Mouse (Mus musculus) left cerebral cortex, adult 18-20 months (tissue): ENCODE measurements around the gene Myrf. TPM values are rescaled to one million over a fixed set of nuclear protein-coding genes. Genes with fewer than 3 reads are reported as not detected.

Source experiments
- microRNA-seq, 2 experiments: library from miRNA; unstranded; fragments of <30 nt; microRNA quantifications; one replicate each; pipeline ENCODE4 v1.2.0; 2021
- total RNA-seq, 2 experiments: library from RNA; stranded (reverse); gene quantifications; 2 replicates each; pipeline ENCODE4 v1.2.3; 2021

The Myrf gene
- total RNA-seq, 2 experiments from 2014 or later: 14.1 to 17.2 TPM

Small RNA genes within 50 kb of the gene (microRNA-seq; reads per million reads assigned to microRNA genes)
- 0 to 0.42 reads per million in 2 experiments for gene Mir6993

Other genes starting within 250 kb of the Myrf start
- 1 to 10 TPM; 1.0 to 1.1 TPM for gene Best1, start 239.1 kb downstream of the Myrf start, total RNA-seq
- 10 to 100 TPM in 1 of 2 experiments, 1 to 10 TPM in 1; 9.6 to 10.2 TPM for gene Rab3il1, start 239.1 kb downstream of the Myrf start, total RNA-seq
- gene Fads3, start 199.2 kb downstream of the Myrf start, total RNA-seq: 10 to 100 TPM; 32.2 to 32.6 TPM
- gene Fads2, start 139.0 kb downstream of the Myrf start, total RNA-seq: 100 to 1,000 TPM; 112 to 119 TPM
- 100 to 1,000 TPM; 171 to 184 TPM for gene Fads1, start 57.9 kb downstream of the Myrf start, total RNA-seq
- gene Tmem258, start 36.7 kb downstream of the Myrf start, total RNA-seq: 10 to 100 TPM; 68.6 to 71.2 TPM
- gene Fen1, start 36.6 kb downstream of the Myrf start, total RNA-seq: 10 to 100 TPM; 12.1 to 14.1 TPM
- gene Dagla, start 64.1 kb upstream of the Myrf start, total RNA-seq: 10 to 100 TPM; 82.5 to 83.4 TPM
- 100 to 1,000 TPM; 267 to 301 TPM for gene Syt7, start 148.3 kb upstream of the Myrf start, total RNA-seq
- gene Lrrc10b, start 216.7 kb upstream of the Myrf start, total RNA-seq: 10 to 100 TPM; 12.7 to 27.8 TPM
- under 1 TPM; 0.77 to 0.91 TPM for gene Ppp1r32, start 242.2 kb upstream of the Myrf start, total RNA-seq